Mouse (Mus musculus) hindbrain, embryonic 10.5 days (tissue): Measurements from ENCODE around the gene Uchl4. TPM values are rescaled to one million over a fixed set of nuclear protein-coding genes. Genes with fewer than 3 reads are reported as not detected.

ENCODE experiments used
- DNase-seq: peaks from one replicate; pipeline ENCODE4 v3.0.0-alpha.2; 2017; ENCODE audit warnings: low spot score
- H3K27ac ChIP-seq: fragments of 300-500 bp; sonication (generic); 2 replicates; pipeline ENCODE4 v1.5.1; 2016; ENCODE audit warnings: mild to moderate bottlenecking, moderate library complexity
- H3K27me3 ChIP-seq: fragments of 300-500 bp; sonication (generic); 2 replicates; pipeline ENCODE4 v1.6.1; 2016; ENCODE audit warnings: mild to moderate bottlenecking; ENCODE audit not compliant: poor library complexity, insufficient read depth, severe bottlenecking
- H3K36me3 ChIP-seq: fragments of 300-500 bp; sonication (generic); 2 replicates; pipeline ENCODE4 v1.6.1; 2016; ENCODE audit warnings: mild to moderate bottlenecking, moderate library complexity
- H3K4me1 ChIP-seq: fragments of 300-500 bp; sonication (generic); replicated peaks from 2 replicates; pipeline ENCODE4 v1.6.1; 2016; ENCODE audit warnings: mild to moderate bottlenecking
- H3K4me3 ChIP-seq: fragments of 300-500 bp; sonication (generic); 2 replicates; pipeline ENCODE4 v1.5.1; 2016; ENCODE audit warnings: mild to moderate bottlenecking, moderate library complexity
- H3K9me3 ChIP-seq: fragments of 300-500 bp; sonication (generic); 2 replicates; pipeline ENCODE4 v1.6.1; 2016; ENCODE audit warnings: mild to moderate bottlenecking, moderate library complexity
- WGBS: fragments of 180-500 bp; shearing (Covaris S2); methylation state at CpG from one replicate; pipeline ENCODE4 v1.1.7; 2016; 5-methylcytosine and 5-hydroxymethylcytosine counted together
- polyA plus RNA-seq: library from polyadenylated mRNA; unstranded; fragments of >200 nt; fragmentation: Nextera tagmentation; extraction: Ambion mirVana; gene quantifications from 2 replicates; pipeline ENCODE4 v1.2.1, GENCODE M21; 2016

Uchl4 gene
- polyA plus RNA-seq, 1 experiment from 2014 or later, result 4.1 TPM

GRCm38 (mm10) chr9:64217887-64218286 lies 17.1 kb upstream of the Uchl4 start:
- H3K27ac ChIP-seq, result no peak overlapping the region
- no peaks in the 10 kb centered on the region for H3K27me3 ChIP-seq
- no peak for DNase-seq
- H3K4me3 ChIP-seq, result no peak overlapping the region
- H3K4me1 ChIP-seq, result peaks cover 25% of the 10 kb centered on the region
- H3K9me3 ChIP-seq, result no peaks in the 10 kb centered on the region
- H3K36me3 ChIP-seq, result peaks cover 16% of the 10 kb centered on the region

- Histone ChIP-seq H3K9me3 (no peaks in the 10 kb centered on the region), H3K27ac (no peak overlapping the region), H3K4me3 (no peak overlapping the region), H3K4me1 (peaks cover 25% of the 10 kb centered on the region), H3K27me3 (no peaks in the 10 kb centered on the region), H3K36me3 (peaks cover 16% of the 10 kb centered on the region)
- WGBS, result 82% methylated on average over 1 of the region's 1 CpGs
- DNase-seq, result no peak
These were observed 15.7 kb upstream of the Uchl4 start for GRCm38 (mm10) chr9:64219305-64219704.

GRCm38 (mm10) chr9:64219772-64220420 lies 15.1 kb upstream of the Uchl4 start:
- H3K9me3 ChIP-seq, result no peaks in the 10 kb centered on the region
- peaks cover 15% of the 10 kb centered on the region for H3K36me3 ChIP-seq
- H3K27me3 ChIP-seq, result no peaks in the 10 kb centered on the region
- WGBS, result 86% methylated on average over 10 of the region's 10 CpGs
- H3K27ac ChIP-seq, result no peak overlapping the region
- peaks cover 25% of the 10 kb centered on the region for H3K4me1 ChIP-seq
- no peak overlapping the region for H3K4me3 ChIP-seq
- no peak for DNase-seq

- H3K9me3 ChIP-seq, result no peaks in the 10 kb centered on the region
- DNase-seq, result no peak
- no peaks in the 10 kb centered on the region for H3K27me3 ChIP-seq
- no peak overlapping the region for H3K27ac ChIP-seq
- H3K4me1 ChIP-seq, result peaks cover 25% of the 10 kb centered on the region
- peaks cover 18% of the 10 kb centered on the region; the same call in 1 of the 2 replicates for H3K36me3 ChIP-seq
- no peak overlapping the region for H3K4me3 ChIP-seq
- WGBS, result 69% methylated on average over 1 of the region's 1 CpGs
These were observed 14.4 kb upstream of the Uchl4 start for GRCm38 (mm10) chr9:64220603-64221002.

- Histone ChIP-seq H3K9me3 (no peaks in the 10 kb centered on the region), H3K27ac (no peak overlapping the region), H3K27me3 (no peaks in the 10 kb centered on the region), H3K36me3 (peaks cover 18% of the 10 kb centered on the region; the same call in 1 of the 2 replicates), H3K4me1 (peaks cover 25% of the 10 kb centered on the region), H3K4me3 (no peak overlapping the region)
- WGBS, result 84% methylated on average over 4 of the region's 4 CpGs
- no peak for DNase-seq
These were observed 13.5 kb upstream of the Uchl4 start for GRCm38 (mm10) chr9:64221480-64221879.

- H3K36me3 ChIP-seq, result peaks cover 18% of the 10 kb centered on the region; the same call in 1 of the 2 replicates
- H3K27me3 ChIP-seq, result no peaks in the 10 kb centered on the region
- WGBS, result 75% methylated on average over 2 of the region's 2 CpGs
- H3K9me3 ChIP-seq, result no peaks in the 10 kb centered on the region
- H3K4me3 ChIP-seq, result no peak overlapping the region
- H3K27ac ChIP-seq, result no peak overlapping the region
- H3K4me1 ChIP-seq, result peaks cover 25% of the 10 kb centered on the region
- DNase-seq, result no peak
These were observed 12.9 kb upstream of the Uchl4 start for GRCm38 (mm10) chr9:64222098-64222497.

GRCm38 (mm10) chr9:64225805-64226204 lies 9.2 kb upstream of the Uchl4 start:
- Histone ChIP-seq H3K4me3 (no peak overlapping the region), H3K36me3 (peaks cover 18% of the 10 kb centered on the region; the same call in 1 of the 2 replicates), H3K4me1 (peaks cover 30% of the 10 kb centered on the region), H3K9me3 (no peaks in the 10 kb centered on the region), H3K27me3 (no peaks in the 10 kb centered on the region), H3K27ac (no peak overlapping the region)
- no peak for DNase-seq

- Histone ChIP-seq H3K27me3 (no peaks in the 10 kb centered on the region), H3K4me1 (peaks cover 36% of the 10 kb centered on the region), H3K9me3 (no peaks in the 10 kb centered on the region), H3K27ac (no peak overlapping the region), H3K36me3 (peaks cover 18% of the 10 kb centered on the region; the same call in 1 of the 2 replicates), H3K4me3 (no peak overlapping the region)
- 89% methylated on average over 12 of the region's 12 CpGs for WGBS
- DNase-seq, result no peak
These were observed 7.3 kb upstream of the Uchl4 start for GRCm38 (mm10) chr9:64227736-64228135.

GRCm38 (mm10) chr9:64228972-64229371 lies 6.0 kb upstream of the Uchl4 start:
- no peak for DNase-seq
- Histone ChIP-seq H3K4me3 (no peak overlapping the region), H3K4me1 (peaks cover 40% of the 10 kb centered on the region), H3K27ac (peak overlapping the region; percentile 35; the same call in 1 of the 2 replicates), H3K36me3 (peaks cover 8% of the 10 kb centered on the region; the same call in 1 of the 2 replicates), H3K27me3 (no peaks in the 10 kb centered on the region), H3K9me3 (no peaks in the 10 kb centered on the region)

GRCm38 (mm10) chr9:64231171-64231570 lies 3.8 kb upstream of the Uchl4 start:
- DNase-seq, result no peak
- no peaks in the 10 kb centered on the region for H3K27me3 ChIP-seq
- WGBS, result 81% methylated on average over 5 of the region's 5 CpGs
- peaks cover 49% of the 10 kb centered on the region for H3K4me1 ChIP-seq
- no peaks in the 10 kb centered on the region for H3K9me3 ChIP-seq
- H3K36me3 ChIP-seq, result peaks cover 16% of the 10 kb centered on the region; the same call in 1 of the 2 replicates
- H3K27ac ChIP-seq, result peak overlapping the region; percentile 35; the same call in 1 of the 2 replicates
- no peak overlapping the region for H3K4me3 ChIP-seq

- no peak for DNase-seq
- Histone ChIP-seq H3K36me3 (peaks cover 19% of the 10 kb centered on the region; the same call in 1 of the 2 replicates), H3K27ac (peak overlapping the region; percentile 71)
These were observed 3.3 kb upstream of the Uchl4 start for GRCm38 (mm10) chr9:64231674-64232073.

GRCm38 (mm10) chr9:64232257-64232957 lies 2.6 kb upstream of the Uchl4 start:
- WGBS, result 70% methylated on average over 9 of the region's 9 CpGs
- H3K4me3 ChIP-seq, result no peak overlapping the region
- H3K36me3 ChIP-seq, result peaks cover 19% of the 10 kb centered on the region; the same call in 1 of the 2 replicates
- no peaks in the 10 kb centered on the region for H3K27me3 ChIP-seq
- peak; percentile 8 for DNase-seq
- no peaks in the 10 kb centered on the region for H3K9me3 ChIP-seq
- peaks cover 49% of the 10 kb centered on the region for H3K4me1 ChIP-seq
- peak overlapping the region; percentile 71 for H3K27ac ChIP-seq

More at GRCm38 (mm10) chr9:64231674-64232073, 3.3 kb upstream of the Uchl4 start:
- Histone ChIP-seq H3K4me3 (no peak overlapping the region), H3K4me1 (peaks cover 49% of the 10 kb centered on the region), H3K27me3 (no peaks in the 10 kb centered on the region), H3K9me3 (no peaks in the 10 kb centered on the region)
- WGBS, result 87% methylated on average over 3 of the region's 3 CpGs

GRCm38 (mm10) chr9:64233656-64234055 lies 1.3 kb upstream of the Uchl4 start:
- Histone ChIP-seq H3K36me3 (peaks cover 19% of the 10 kb centered on the region; the same call in 1 of the 2 replicates), H3K9me3 (no peaks in the 10 kb centered on the region), H3K27ac (peak overlapping the region; percentile 31; the same call in 1 of the 2 replicates), H3K4me1 (peaks cover 46% of the 10 kb centered on the region), H3K4me3 (no peak overlapping the region), H3K27me3 (no peaks in the 10 kb centered on the region)
- peak; percentile 24 for DNase-seq
- WGBS, result 68% methylated on average over 5 of the region's 5 CpGs
